Mouse (Mus musculus): ENCODE results near the gene Acad9.
"Not testable (repeated sequence)": the region's sequence is repeated elsewhere in the genome, so short reads cannot be mapped to it uniquely, and the experiment has no call there.

Acad9 gene

DNA sequence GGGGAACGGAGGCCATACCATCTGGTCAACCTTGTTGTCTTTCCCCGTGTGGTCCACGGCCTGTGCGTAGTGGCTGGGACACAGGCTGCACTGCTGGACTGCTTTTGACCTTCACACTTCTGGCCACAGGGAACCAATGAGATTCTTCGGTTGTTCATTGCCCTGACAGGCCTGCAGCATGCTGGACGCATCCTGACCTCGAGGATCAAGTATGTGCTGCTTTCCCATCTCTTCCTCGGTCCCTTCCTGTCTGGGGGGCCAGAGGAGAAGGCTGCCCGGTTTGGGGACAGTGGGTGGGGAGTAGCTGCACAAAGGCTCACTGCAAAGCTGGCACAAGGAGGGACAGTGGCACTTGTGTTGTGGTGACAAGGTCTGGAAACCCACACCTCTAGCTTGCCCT lies 21.8 kb downstream of the Acad9 start:
- in situ Hi-C loops (cut with MboI, MseI) = no loop called here

DNA sequence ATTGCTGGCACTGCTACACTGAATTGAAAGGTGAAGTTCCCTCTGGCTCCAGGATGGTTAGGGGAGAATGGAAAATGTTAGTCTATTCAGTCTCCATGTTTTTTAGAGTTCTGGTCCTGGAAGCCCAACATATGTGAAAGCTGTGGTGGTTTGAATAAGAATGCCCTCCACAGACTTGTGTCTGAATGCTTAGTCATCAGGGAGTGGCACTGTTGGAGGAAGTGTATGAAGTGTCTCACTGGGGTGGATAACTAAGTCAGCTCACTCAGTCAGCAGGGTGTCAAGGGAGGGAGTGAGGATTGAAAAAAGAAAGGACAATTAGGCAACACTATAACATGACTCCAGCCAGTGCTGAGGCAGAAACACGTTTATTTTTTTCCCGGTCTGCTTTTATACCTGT lies 29.6 kb downstream of the Acad9 start:
- in situ Hi-C loops (cut with MboI, MseI) = no loop called here

DNA sequence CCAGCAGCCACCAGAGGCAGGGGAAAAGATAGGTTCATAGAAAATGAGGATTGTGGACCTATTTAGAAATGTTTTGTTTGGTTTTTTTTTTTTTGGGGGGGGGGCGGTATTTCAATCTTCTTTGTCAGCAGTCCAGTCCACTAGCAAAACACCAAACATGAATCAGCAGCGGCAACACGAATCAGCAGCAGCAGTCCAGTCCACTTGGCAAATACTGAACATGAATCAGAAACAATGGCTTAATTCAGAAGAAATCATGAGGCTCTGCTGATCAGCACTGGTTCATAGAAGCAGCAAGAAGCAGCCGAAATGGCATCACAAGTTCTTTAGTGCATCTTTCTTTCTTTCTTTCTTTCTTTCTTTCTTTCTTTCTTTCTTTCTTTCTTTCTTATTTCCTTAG lies 50.3 kb downstream of the Acad9 start:
- in situ Hi-C loops (cut with MboI, MseI) = no loop called here

DNA sequence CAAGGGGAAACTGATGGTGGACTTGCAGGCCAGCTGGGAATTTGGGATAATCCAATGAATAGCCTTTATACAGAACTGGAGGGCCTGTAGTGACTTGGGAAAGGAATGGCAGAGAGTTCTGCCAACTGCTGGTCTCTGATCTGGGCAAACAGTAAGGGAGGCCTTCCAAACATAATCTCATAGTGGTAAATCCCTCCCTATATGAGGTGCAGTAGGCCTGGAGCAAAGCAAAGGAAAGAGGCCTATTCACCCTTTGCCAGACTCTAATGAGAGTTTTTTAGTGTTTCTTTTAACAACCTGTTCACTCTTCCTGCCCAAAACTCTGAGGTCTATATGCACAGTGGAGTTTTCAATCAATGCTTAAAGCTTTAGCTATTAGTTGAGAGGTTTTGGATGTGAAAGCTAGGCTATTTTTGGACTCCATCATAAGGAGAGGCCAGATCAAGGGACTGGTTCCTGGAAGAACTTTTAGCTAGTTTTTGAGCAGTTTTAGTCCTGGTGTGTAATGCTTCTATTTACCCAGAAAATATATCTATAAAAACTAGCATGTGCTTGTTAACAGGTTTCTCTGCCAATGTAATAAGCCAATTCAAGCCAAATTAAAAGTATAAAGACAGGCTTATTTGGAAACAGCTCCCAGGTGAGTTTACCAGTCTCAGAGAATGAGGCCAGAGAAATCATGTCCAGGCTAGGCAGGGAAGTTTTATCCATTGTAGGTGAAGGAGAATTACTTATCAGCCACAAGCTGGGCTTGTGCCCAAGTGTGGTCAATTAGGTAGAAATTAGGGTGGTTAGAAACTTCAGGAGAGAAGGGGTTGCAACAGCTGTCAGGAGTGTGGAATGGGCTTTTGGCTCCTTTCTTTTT lies 54.1 kb downstream of the Acad9 start:
- in situ Hi-C loops (cut with MboI, MseI) = no loop called here

DNA sequence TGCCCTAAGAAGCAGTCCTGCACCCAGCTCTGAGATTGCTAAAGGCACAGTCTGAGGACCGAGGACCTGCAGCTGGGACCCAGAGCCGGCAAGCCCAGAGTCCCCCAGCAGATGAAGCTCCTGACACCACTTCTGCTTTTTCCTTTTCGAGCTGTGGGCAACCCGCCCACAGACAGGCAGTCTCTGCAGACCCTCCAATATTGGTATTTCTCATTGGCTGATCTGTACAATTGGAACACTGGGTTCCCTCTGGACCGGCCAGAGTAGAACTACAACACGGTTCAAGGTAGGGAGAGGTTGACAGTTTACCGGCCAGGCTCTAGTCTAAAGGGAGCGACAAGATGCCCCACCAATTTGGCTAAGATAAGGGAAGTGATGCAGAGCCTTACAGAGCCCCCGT lies 60.4 kb downstream of the Acad9 start:
- in situ Hi-C loops (cut with MboI, MseI) = not testable (repeated sequence)

DNA sequence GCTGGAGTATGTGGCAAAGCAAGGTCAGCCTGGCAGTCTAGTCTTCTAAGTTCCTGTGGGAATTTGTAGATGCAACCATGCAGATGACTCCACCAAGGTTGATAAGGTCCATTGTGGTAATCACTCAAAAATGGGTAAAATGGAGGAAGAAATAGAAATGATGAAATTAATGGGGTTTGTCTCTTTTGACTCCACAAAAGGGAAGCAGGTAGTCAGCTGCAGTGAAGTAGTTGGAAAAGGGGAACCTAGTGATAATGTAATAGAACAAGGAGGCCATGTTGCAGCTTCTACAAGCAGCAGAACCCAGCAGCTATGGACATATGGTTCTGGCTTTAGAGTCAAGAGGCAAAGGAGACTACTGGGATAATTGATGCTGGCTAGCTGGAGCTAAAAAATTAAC lies 70.4 kb downstream of the Acad9 start:
- in situ Hi-C loops (cut with MboI, MseI) = no loop called here

DNA sequence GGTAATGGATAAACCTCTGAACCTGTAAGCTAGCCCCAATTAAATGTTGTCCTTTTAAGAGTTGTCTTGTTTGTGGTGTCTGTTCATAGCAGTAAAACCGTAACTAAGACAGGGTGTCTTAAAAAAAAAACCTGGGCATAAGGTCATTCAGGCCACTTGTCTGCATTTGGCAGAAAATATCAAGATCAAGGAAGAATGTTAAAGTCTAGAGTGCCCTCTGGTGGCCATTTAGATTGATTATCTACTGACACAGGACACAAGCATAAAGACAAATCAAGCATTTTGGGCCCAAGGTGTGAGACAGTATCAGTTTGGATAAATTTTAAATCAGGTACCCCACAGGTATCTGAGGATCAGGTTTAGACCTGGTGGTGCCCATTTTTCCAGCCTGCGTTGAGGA lies 71.8 kb downstream of the Acad9 start:
- in situ Hi-C loops (cut with MboI, MseI) = no loop called here

GRCm38 (mm10) chr3:36138171-36138660 lies 72.4 kb downstream of the Acad9 start:
- in situ Hi-C loops (cut with MboI, MseI) = no loop called here

DNA sequence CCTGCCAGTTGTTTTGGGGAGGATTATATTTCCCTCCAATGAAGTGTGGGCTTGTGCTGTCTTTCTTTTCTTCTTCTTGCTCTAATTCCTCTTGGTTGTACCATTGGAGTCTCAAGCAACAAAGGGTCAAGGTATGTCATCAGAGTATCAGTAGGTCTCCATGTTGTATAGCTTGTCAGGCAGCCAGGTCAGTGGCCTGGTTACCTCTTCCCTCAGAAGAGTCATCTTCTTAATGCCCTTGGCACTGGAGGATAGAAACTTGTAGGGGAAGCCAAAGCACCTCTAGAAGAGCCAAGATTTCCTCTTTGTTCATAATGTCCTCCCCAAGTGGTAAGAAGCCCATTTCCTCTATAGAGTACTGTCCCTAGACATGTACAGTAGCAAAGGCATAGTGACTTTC lies 73.2 kb downstream of the Acad9 start:
- in situ Hi-C loops (cut with MboI, MseI) = no loop called here

All from T-helper 2 cell (primary cell).